Mouse (Mus musculus): ENCODE results near the gene Rab8b. TPM values are rescaled to one million over a fixed set of nuclear protein-coding genes. Genes with fewer than 3 reads are reported as not detected.
A peak's percentile ranks its signal among the peaks of the same experiment; 100 is the strongest.

The Rab8b gene
- polyA plus RNA-seq, 1 experiment = 26.9 TPM

DNA sequence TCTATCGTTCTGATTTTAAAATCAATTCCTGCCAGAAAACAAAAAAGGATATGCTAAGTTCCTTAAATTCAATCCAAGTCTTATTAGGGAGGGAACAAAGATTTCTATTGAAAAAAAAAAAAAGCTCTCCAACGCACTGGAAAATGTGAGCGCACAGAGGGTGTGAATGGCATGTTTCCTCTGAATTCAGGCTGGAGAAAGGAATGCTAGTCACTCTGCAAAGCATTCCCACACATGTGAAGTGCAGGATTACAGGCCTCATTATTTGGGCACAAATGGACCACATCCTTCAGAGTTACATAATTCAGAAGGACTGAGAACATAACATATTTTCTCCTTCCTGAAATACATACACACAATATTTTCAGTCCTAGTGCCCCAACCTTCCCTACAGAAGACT, 56.0 kb downstream of the Rab8b start:
- no peak for TF ChIP-seq POLR2A (IDR thresholded peaks at IDR 0.05; ENCODE audit: borderline replicate concordance, extremely low read depth, insufficient read depth, insufficient read length, poor library complexity, severe bottlenecking)
- no peak for TF ChIP-seq CTCF (IDR thresholded peaks at IDR 0.05; ENCODE audit: borderline replicate concordance, extremely low read depth, insufficient read depth, insufficient read length)
- peak; percentile 87 for DNase-seq (ENCODE audit: low read depth)

DNA sequence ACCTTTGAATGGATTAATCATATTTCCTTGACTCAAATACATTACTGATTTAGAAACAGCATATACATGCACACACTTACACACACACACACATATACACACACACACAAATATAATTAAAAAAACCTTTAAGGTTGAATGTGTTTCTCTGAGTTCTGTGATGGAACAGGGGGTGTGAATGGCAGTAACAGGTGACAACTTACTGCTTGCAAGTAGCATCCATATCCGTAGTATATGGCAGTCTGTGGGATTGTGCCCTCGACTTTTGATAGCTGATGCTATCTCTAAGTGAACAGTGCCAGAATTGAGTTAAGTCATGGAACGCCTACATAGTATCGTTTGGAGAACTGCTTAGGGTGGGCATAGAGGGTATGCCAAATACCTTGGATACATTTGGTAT, 57.3 kb downstream of the Rab8b start:
- no peak for TF ChIP-seq POLR2A (IDR thresholded peaks at IDR 0.05; ENCODE audit: borderline replicate concordance, extremely low read depth, insufficient read depth, insufficient read length, poor library complexity, severe bottlenecking)
- no peak for TF ChIP-seq CTCF (IDR thresholded peaks at IDR 0.05; ENCODE audit: borderline replicate concordance, extremely low read depth, insufficient read depth, insufficient read length)

DNA sequence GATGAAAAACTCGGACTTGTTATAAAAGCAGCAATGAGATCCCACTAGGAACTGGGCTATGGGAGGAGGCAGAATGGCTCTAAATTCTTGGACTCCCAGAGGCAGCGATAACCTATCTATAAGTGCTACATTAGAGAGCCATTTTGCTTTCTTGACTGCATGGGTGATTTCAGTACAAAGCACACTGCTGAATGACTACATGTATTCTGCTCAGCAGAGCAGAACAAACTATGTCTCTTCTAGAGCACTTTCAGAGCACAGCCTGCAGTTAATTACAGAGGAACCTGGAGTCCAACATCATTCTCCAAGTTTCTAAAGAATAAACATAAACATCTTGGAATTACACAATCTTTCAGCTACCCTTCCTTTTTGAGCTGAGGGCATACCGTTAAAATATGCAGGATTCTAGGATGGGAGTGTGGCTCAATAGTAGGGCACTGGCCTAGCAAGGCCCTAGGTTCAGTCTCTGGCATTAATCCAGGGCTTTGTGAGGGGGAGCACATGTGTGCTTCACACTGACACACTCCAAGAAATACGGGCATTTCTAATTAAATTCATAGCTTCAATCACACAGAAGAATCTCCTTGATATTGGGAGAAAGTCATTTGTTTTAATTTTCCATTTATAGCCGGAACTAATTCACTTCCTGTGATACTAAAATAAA, 58.3 kb downstream of the Rab8b start:
- peak; percentile 72 for DNase-seq (ENCODE audit: low read depth)

More for the DNA sequence above, 57.3 kb downstream of the Rab8b start:
- DNase-seq (ENCODE audit: low read depth) = no peak

DNA sequence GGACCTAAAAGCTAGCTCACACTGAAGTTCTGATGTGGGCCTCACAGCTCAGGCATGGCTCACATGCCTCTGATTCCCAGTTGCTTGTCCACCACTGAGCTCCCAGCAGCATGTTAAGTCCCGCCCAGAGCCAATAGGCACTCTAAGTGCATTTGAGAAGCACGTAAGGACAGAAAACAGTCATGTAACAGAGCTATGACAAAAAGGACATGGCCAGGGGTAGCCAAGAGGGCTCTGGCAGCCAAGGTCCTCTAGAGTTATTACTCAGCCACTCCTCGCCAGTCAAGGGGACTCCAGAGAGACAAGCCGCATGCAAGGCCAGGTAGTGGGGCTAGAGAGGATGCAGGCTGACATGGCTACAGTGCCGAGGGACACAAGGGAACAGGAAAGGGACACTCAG, 60.0 kb downstream of the Rab8b start:
- TF ChIP-seq POLR2A (IDR thresholded peaks at IDR 0.05; ENCODE audit: borderline replicate concordance, extremely low read depth, insufficient read depth, insufficient read length, poor library complexity, severe bottlenecking) (no peak), CTCF (IDR thresholded peaks at IDR 0.05; ENCODE audit: borderline replicate concordance, extremely low read depth, insufficient read depth, insufficient read length) (no peak)
- no peak for DNase-seq (ENCODE audit: low read depth)

More for the DNA sequence above, 58.3 kb downstream of the Rab8b start:
- TF ChIP-seq CTCF (IDR thresholded peaks at IDR 0.05; ENCODE audit: borderline replicate concordance, extremely low read depth, insufficient read depth, insufficient read length) (no peak), POLR2A (IDR thresholded peaks at IDR 0.05; ENCODE audit: borderline replicate concordance, extremely low read depth, insufficient read depth, insufficient read length, poor library complexity, severe bottlenecking) (no peak)

DNA sequence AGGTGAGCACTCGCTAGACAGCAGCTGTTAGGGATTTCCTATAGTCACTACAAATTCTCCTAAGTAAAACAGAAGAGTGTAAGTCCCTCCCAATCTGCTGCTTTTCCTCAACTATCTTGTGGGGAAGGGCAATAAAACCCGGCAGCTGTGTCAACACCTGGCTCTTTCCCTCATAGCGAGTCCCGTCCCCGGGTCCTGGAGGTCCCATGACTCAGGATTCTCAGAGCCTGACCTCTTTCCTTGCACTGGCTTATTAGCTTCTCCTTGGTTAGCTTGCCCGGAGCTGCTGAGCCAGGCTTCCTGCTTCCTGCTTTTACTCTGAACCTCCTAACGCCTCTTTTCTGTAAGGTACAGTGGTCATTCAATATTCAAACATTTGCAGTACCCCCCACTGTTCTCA, 63.6 kb downstream of the Rab8b start:
- DNase-seq (ENCODE audit: low read depth) = no peak
- no peak for TF ChIP-seq CTCF (IDR thresholded peaks at IDR 0.05; ENCODE audit: borderline replicate concordance, extremely low read depth, insufficient read depth, insufficient read length)

DNA sequence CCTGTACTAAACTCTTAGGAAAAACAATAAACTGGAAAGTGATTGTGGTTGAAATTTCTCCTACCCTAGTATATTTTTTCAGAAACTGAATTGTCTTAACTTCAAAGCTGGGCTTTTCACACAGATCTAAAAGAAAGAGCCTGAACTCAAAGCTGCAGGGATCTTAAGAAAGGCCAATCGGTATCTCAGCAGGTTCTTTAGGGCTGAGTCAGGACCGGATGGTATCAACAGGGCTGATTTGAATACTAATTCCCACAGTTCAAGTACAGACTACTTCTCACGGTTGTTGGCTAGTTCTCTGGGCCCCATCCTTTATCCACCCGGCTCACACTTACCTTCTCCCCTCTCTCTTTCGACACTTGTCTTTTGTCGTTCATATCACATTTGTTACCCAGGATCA, 66.9 kb downstream of the Rab8b start:
- DNase-seq (ENCODE audit: low read depth) = no peak
- no peak for TF ChIP-seq POLR2A (IDR thresholded peaks at IDR 0.05; ENCODE audit: borderline replicate concordance, extremely low read depth, insufficient read depth, insufficient read length, poor library complexity, severe bottlenecking)
- TF ChIP-seq CTCF (IDR thresholded peaks at IDR 0.05; ENCODE audit: borderline replicate concordance, extremely low read depth, insufficient read depth, insufficient read length) = no peak

DNA sequence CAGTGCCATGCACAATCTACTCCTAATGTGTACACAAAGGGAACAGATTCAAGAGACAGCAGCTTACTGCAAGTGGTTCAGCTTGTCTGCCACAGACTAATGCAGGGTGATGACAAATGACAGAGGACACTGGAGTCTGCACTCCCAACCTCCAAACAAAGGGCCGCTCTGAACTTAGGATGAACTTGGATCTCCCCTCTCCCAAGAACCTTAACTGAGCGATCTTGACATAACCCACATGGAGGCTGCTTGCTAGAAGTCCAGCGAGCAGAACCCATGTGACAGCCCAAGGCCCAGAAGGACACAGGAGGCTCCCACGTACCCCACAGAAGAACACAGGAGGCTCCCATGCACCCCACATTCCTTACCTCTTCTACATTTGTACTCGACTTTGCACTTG, 68.5 kb downstream of the Rab8b start:
- DNase-seq (ENCODE audit: low read depth) = no peak

DNA sequence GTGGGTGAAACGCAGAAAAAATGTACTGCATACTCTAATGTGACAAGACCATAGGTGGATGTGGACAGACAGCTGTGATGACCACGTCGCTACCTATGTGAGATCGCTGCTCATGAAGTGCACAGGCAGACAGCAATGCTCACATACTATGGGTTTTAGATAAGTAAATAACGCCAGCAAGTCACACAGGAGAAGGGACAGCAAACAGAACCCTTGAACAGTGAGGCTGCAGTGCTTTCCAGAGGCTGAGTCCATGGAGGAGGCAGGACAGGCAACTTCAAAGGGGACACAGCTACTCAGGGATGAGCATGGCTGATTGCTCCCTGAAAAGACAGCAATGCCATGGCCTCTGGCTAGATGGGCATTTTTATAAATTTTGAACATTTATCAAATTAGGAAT, 72.7 kb downstream of the Rab8b start:
- TF ChIP-seq CTCF (IDR thresholded peaks at IDR 0.05; ENCODE audit: borderline replicate concordance, extremely low read depth, insufficient read depth, insufficient read length) (no peak), POLR2A (IDR thresholded peaks at IDR 0.05; ENCODE audit: borderline replicate concordance, extremely low read depth, insufficient read depth, insufficient read length, poor library complexity, severe bottlenecking) (no peak)
- no peak for DNase-seq (ENCODE audit: low read depth)

More for the DNA sequence above, 68.5 kb downstream of the Rab8b start:
- TF ChIP-seq CTCF (IDR thresholded peaks at IDR 0.05; ENCODE audit: borderline replicate concordance, extremely low read depth, insufficient read depth, insufficient read length) = no peak
- TF ChIP-seq POLR2A (IDR thresholded peaks at IDR 0.05; ENCODE audit: borderline replicate concordance, extremely low read depth, insufficient read depth, insufficient read length, poor library complexity, severe bottlenecking) = no peak

DNA sequence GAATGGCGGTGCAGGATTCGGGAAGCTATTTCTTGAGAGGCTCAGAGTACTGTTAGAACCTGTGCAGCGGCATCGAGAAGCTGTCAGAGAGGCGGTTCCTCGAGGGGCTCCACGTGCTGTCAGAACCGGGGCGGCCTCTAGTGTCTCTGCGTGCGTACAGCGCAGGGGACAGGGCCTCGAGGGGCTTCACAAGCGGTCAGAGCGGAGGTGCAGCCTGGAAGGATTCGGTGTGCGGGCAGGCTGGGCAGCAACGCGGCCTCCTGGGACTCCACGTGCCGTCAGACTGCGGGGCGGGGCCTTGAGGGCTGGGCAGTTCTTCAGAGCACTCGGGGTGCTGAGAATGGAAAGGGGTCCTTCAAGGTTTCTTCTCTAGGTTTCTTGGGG, 84.4 kb downstream of the Rab8b start:
- DNase-seq (ENCODE audit: low read depth) = no peak
- TF ChIP-seq POLR2A (IDR thresholded peaks at IDR 0.05; ENCODE audit: borderline replicate concordance, extremely low read depth, insufficient read depth, insufficient read length, poor library complexity, severe bottlenecking) (no peak), CTCF (IDR thresholded peaks at IDR 0.05; ENCODE audit: borderline replicate concordance, extremely low read depth, insufficient read depth, insufficient read length) (0 out of 2 replicates have a peak, but pooled peaks have one; percentile 14)

DNA sequence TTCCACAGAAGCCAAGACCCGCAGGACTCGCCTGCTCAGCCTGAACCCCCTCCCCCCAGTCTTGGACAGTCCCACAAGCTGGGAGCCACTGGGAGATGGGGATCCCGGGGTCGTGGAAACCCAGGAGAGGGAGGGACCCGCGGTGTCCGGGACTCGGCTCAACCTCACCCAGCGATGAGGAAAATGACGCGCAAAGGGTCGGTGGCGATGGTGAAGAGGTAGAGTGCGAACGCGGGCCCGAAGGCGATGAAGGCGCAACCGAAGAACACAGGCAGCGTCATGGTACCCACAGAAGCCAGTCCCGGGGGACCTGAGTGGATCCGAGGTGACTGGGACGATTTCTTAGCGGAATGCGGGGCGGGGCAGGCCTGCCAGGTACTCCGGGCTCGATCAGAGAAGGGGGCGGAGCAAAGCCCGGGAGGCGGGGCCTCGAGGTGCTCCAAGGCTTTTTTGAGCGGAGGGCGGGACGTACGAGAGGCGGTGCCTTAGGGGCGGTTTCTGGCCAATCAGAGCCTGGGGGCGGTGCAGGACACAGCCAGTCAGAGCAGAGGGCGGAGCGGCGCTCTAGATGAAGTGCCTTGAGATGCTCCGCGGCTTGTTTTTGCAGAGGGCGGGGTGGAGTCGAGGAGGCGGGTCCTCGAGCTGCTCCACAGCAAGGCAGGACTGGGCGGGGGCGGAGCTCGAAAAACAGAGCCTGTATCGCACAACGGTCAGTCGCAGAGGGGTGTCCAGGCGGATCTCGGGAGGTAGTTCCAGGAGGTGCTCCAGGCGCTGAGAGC, 85.0 kb downstream of the Rab8b start, which contains the start of gene Aph1c:
Aph1c (minus strand) TSS at position 409 of the 779 bp plus-strand sequence.
- peak; percentile 100 for DNase-seq (ENCODE audit: low read depth)
- TF ChIP-seq CTCF (IDR thresholded peaks at IDR 0.05; ENCODE audit: borderline replicate concordance, extremely low read depth, insufficient read depth, insufficient read length) = no peak
- TF ChIP-seq POLR2A (IDR thresholded peaks at IDR 0.05; ENCODE audit: borderline replicate concordance, extremely low read depth, insufficient read depth, insufficient read length, poor library complexity, severe bottlenecking) = 0 out of 2 replicates have a peak, but pooled peaks have one; percentile 13

DNA sequence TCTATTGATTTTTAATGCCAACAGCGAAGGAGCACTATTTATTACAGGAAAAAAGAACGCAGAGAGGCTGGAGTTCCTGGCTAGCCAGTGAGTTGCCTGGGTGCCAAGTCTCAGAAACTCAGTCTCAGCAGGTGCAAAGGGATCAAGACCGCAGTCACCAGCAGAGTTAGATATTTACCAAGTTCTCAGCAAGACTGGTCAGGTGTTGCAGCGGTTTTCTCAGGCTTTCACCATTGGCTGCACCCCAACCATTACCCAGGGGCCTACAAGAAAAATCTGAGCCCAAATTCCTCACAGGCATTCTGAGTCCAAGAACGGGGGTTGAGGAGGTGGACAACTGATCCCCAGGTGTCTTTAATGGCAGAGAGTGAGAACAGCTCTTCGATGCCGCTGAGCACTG, 85.6 kb downstream of the Rab8b start:
- TF ChIP-seq POLR2A (IDR thresholded peaks at IDR 0.05; ENCODE audit: borderline replicate concordance, extremely low read depth, insufficient read depth, insufficient read length, poor library complexity, severe bottlenecking) (no peak), CTCF (IDR thresholded peaks at IDR 0.05; ENCODE audit: borderline replicate concordance, extremely low read depth, insufficient read depth, insufficient read length) (no peak)
- no peak for DNase-seq (ENCODE audit: low read depth)

Data from brain, embryonic 14.5 days (tissue).